Mouse (Mus musculus) T-cell, adult 2 months (primary cell): ENCODE results near the gene Kcnh3.
"Not testable (repeated sequence)": the region's sequence is repeated elsewhere in the genome, so short reads cannot be mapped to it uniquely, and the experiment has no call there.

ENCODE experiments used
- DNase-seq: peaks from one replicate; pipeline ENCODE4 v3.0.0; 2022; ENCODE audit warnings: low spot score

The Kcnh3 gene

GRCm38 (mm10) chr15:99240129-99240528 lies 15.5 kb downstream of the Kcnh3 start:
- DNase-seq = no peak

- no peak for DNase-seq
Observed at GRCm38 (mm10) chr15:99241249-99241648, 16.6 kb downstream of the Kcnh3 start.

- DNase-seq = no peak
Observed at GRCm38 (mm10) chr15:99242045-99242444, 17.4 kb downstream of the Kcnh3 start.

- not testable (repeated sequence) for DNase-seq
Observed at GRCm38 (mm10) chr15:99246736-99247135, 22.1 kb downstream of the Kcnh3 start.

GRCm38 (mm10) chr15:99248972-99249371 lies 24.3 kb downstream of the Kcnh3 start:
- DNase-seq = no peak

- DNase-seq = no peak
Observed at GRCm38 (mm10) chr15:99249938-99250337, 25.3 kb downstream of the Kcnh3 start.

GRCm38 (mm10) chr15:99251111-99251510 lies 26.4 kb downstream of the Kcnh3 start:
- DNase-seq = not testable (repeated sequence)

GRCm38 (mm10) chr15:99251626-99252380 lies 27.1 kb downstream of the Kcnh3 start, which contains the start of gene Mcrs1:
Gene Mcrs1 (minus strand): TSS chr15:99251961.
- DNase-seq = peak; percentile 96

- no peak for DNase-seq
Observed at GRCm38 (mm10) chr15:99252381-99253174, 27.9 kb downstream of the Kcnh3 start.

- not testable (repeated sequence) for DNase-seq
Observed at GRCm38 (mm10) chr15:99253175-99253479, 28.5 kb downstream of the Kcnh3 start.

- no peak for DNase-seq
Observed at GRCm38 (mm10) chr15:99253772-99254171, 29.1 kb downstream of the Kcnh3 start.

- DNase-seq = no peak
Observed at GRCm38 (mm10) chr15:99254477-99255005, 29.9 kb downstream of the Kcnh3 start.

GRCm38 (mm10) chr15:99255241-99255749 lies 30.6 kb downstream of the Kcnh3 start:
- no peak for DNase-seq

GRCm38 (mm10) chr15:99259167-99259729 lies 34.6 kb downstream of the Kcnh3 start:
- DNase-seq = no peak

GRCm38 (mm10) chr15:99259730-99260252 lies 35.1 kb downstream of the Kcnh3 start:
- peak; percentile 25 for DNase-seq

GRCm38 (mm10) chr15:99262702-99263101 lies 38.0 kb downstream of the Kcnh3 start:
- DNase-seq = no peak

GRCm38 (mm10) chr15:99264363-99264762 lies 39.7 kb downstream of the Kcnh3 start:
- no peak for DNase-seq

GRCm38 (mm10) chr15:99265679-99266078 lies 41.0 kb downstream of the Kcnh3 start:
- DNase-seq = peak; percentile 69

GRCm38 (mm10) chr15:99276095-99276494 lies 51.4 kb downstream of the Kcnh3 start:
- DNase-seq = peak; percentile 56

GRCm38 (mm10) chr15:99278271-99278670 lies 53.6 kb downstream of the Kcnh3 start:
- no peak for DNase-seq

GRCm38 (mm10) chr15:99283456-99283855 lies 58.8 kb downstream of the Kcnh3 start:
- no peak for DNase-seq

GRCm38 (mm10) chr15:99284527-99285188 lies 60.0 kb downstream of the Kcnh3 start:
- DNase-seq = no peak
